Mouse (Mus musculus): ENCODE data around the gene Ccr4.

Gene Ccr4

DNA sequence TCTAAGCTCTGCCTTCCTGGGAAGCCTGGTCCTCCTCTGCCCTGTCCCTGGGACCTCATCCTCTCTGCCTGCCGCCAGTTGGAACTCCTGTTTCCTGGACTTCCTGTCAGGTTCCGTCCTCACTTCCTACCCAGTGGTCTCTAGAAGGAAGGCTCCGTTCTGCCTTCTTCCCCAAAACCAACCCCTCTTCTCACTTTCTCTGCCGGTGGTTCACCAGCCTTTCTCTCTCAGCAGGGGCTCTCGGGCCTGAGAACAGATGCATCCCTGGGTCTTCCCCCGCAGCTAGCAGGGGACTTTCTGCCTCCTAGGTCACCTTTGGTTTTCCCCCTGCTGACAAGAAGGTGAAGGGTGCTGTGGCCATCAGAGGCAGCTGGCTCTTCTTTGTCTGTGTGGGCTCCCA is 39.3 kb downstream of the Ccr4 start:
- no peak for DNase-seq

DNA sequence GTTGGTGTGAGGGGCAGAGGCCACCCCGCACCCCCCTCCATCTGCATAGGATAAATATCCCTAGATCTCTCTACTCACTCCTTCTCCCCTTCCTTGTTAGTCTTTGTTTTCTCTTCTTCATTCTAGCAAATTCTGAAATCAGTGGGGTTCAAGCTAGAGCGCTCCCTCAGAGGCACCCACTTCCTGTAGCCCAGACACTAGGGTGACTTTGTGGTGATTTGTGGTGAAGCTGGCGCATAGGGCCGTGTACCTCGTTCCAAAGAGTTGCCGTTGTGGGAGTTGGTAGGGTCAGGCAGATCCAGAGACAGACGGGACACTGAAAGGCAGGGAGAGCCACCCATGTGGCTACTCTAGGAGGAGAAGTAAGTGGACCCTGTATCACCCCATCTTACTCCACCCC is 42.1 kb downstream of the Ccr4 start:
- no peak for DNase-seq

GRCm38 (mm10) chr9:114458436-114458835 is 46.3 kb downstream of the Ccr4 start:
- DNase-seq: no peak

DNA sequence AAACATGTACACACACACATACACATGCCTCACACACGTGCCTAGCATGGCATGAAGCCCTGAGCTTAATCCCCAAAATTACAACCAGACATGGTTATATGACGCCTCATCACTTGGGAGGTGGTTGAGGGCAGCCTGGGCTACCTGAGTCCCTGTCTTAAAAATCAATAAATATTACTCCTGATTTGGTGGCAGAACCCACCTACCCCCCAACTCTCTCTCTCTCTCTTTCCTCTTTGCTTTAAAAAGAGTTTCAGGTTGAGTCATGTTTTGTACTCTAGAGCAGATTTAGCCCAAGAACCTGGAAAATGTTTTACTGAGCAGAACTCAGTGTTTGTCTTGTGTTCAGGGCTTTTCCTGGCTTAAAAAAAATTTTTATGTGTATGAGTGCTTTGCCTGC is 49.3 kb downstream of the Ccr4 start:
- no peak for DNase-seq

GRCm38 (mm10) chr9:114452418-114452817 is 52.3 kb downstream of the Ccr4 start:
- no peak for DNase-seq

- no peak for DNase-seq
Observed at GRCm38 (mm10) chr9:114451615-114452014, 53.1 kb downstream of the Ccr4 start.

- no peak for DNase-seq
Observed at GRCm38 (mm10) chr9:114449120-114449754, 55.5 kb downstream of the Ccr4 start.

DNA sequence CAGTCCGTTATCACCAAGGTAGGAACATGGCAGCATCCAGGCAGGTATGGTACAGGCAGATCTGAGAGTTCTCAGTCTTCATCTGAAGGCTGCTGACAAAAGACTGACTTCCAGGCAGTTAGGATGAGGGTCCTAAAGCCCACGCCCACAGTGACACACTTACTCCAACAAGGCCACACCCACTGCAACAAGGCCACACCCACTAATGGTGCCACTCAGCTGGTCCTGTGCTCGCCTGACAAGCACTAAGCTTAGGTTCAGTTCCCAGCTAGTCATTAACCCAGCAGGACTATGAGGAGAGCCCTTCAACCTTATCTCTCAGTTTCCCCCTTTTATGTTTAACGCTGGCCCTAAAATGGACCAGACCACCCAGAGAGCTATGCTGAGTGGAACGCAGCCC is 56.0 kb downstream of the Ccr4 start:
- DNase-seq: no peak

DNA sequence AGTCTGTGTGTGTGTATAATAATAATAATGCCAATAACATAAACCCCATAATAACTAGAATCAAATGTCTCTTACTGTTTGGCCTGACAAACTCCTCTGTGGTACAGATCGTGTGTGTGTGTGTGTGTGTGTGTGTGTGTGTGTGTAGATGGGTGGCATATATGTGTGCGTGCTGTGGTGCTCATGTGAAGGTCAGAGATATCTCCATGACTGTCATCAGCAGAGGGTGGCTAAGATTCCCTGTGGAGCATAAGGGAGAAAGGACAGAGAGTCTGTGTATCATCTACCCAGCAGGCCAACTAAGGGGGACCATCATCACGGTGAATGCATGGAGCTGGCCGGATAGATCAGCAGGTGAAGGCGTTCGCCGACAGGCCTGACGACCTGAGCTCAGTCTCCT is 57.8 kb downstream of the Ccr4 start:
- no peak for DNase-seq

GRCm38 (mm10) chr9:114443351-114443750 is 61.4 kb downstream of the Ccr4 start:
- DNase-seq: no peak

DNA sequence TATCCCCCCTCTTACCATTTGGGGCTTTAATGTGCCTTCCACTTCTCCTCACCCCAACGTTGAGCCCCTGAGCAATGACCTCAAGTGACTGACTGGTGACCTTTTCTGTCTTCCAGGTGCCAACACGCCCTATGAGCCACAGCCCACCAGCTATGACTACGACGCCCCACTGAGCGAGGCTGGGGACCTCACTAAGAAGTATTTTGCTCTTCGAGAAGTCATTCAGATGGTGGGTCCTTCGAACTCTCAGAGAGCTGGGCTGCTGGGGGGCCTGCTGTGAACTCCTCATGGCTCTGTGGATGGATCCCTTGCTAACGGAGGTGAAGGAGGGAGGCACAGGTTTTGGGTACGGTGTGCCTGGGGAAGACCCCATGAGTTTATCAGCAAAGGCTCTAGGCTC is 61.8 kb downstream of the Ccr4 start:
- DNase-seq: no peak

DNA sequence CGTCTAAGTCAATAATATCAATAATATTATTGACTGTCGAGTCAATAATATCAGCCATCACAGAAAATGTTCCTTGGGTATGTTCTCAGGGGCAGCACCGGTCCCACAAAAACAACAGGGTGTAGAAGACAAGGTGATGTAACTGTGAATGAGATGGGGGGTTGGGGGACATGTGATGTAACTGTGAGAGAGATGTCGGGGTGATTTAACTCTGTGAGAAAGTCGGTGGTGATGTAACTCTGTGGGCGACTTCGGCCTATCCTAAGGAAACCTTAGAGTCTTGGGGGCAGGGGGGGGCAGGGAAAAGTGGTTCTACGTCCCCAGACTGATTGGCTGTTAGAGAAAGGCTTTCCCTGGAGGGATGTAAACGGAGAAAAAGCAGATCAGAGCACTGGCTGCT is 62.5 kb downstream of the Ccr4 start:
- DNase-seq: no peak

- no peak for DNase-seq
Observed at GRCm38 (mm10) chr9:114440548-114440947, 64.2 kb downstream of the Ccr4 start.

Measured in B cell, adult 2 months (primary cell).